Mouse (Mus musculus): ENCODE results near the gene Rpp25. TPM values are rescaled to one million over a fixed set of nuclear protein-coding genes. Genes with fewer than 3 reads are reported as not detected.

Gene Rpp25
- polyA plus RNA-seq, 1 experiment from 2014 or later: 26.5 TPM

GRCm38 (mm10) chr9:57525516-57525915, 21.7 kb downstream of the Rpp25 start:
- no peaks in the 10 kb centered on the region for H3K36me3 ChIP-seq (ENCODE audit: control insufficient read depth, insufficient read depth, low read length)
- no peaks in the 10 kb centered on the region for H3K27me3 ChIP-seq (ENCODE audit: control insufficient read depth, insufficient read depth, low read length)
- no peak for DNase-seq (ENCODE audit: low spot score)
- H3K4me1 ChIP-seq (replicated peaks; ENCODE audit: control insufficient read depth, insufficient read depth): 0 out of 2 replicates have a peak, but pooled peaks cover 2% of the 10 kb centered on the region
- 62% methylated on average over 2 of the region's 2 CpGs for WGBS
- H3K27ac ChIP-seq (replicated peaks): no peak overlapping the region
- no peak overlapping the region for H3K4me2 ChIP-seq (replicated peaks; ENCODE audit: low read depth)
- ATAC-seq (ENCODE audit: low FRiP score, low TSS enrichment): no peak
- H3K9ac ChIP-seq (ENCODE audit: low read length): no peak overlapping the region
- H3K4me3 ChIP-seq (ENCODE audit: low read depth, low read length): no peak overlapping the region
- TF ChIP-seq CTCF (IDR thresholded peaks at IDR 0.05; ENCODE audit: low read depth) (no peak), EP300 (optimal IDR thresholded peaks at IDR 0.05) (no peak)
- H3K9me3 ChIP-seq (ENCODE audit: control insufficient read depth, low read length): no peaks in the 10 kb centered on the region

- ATAC-seq (ENCODE audit: low FRiP score, low TSS enrichment) (no peak), DNase-seq (ENCODE audit: low spot score) (no peak)
These were observed 22.6 kb downstream of the Rpp25 start for GRCm38 (mm10) chr9:57526435-57526834.

GRCm38 (mm10) chr9:57531946-57532345, 28.1 kb downstream of the Rpp25 start:
- Histone ChIP-seq H3K4me3 (ENCODE audit: low read depth, low read length) (no peak overlapping the region), H3K36me3 (ENCODE audit: control insufficient read depth, insufficient read depth, low read length) (peaks cover 14% of the 10 kb centered on the region), H3K27ac (replicated peaks) (no peak overlapping the region), H3K27me3 (ENCODE audit: control insufficient read depth, insufficient read depth, low read length) (no peaks in the 10 kb centered on the region), H3K4me1 (replicated peaks; ENCODE audit: control insufficient read depth, insufficient read depth) (no peaks in the 10 kb centered on the region), H3K4me2 (replicated peaks; ENCODE audit: low read depth) (no peak overlapping the region), H3K9me3 (ENCODE audit: control insufficient read depth, low read length) (no peaks in the 10 kb centered on the region), H3K9ac (ENCODE audit: low read length) (no peak overlapping the region)
- ATAC-seq (ENCODE audit: low FRiP score, low TSS enrichment) (no peak), DNase-seq (ENCODE audit: low spot score) (no peak)
- 58% methylated on average over 1 of the region's 1 CpGs for WGBS
- TF ChIP-seq CTCF (IDR thresholded peaks at IDR 0.05; ENCODE audit: low read depth) (no peak), EP300 (optimal IDR thresholded peaks at IDR 0.05) (no peak)

More at GRCm38 (mm10) chr9:57526435-57526834, 22.6 kb downstream of the Rpp25 start:
- Histone ChIP-seq H3K36me3 (ENCODE audit: control insufficient read depth, insufficient read depth, low read length) (0 out of 2 replicates have a peak, but pooled peaks cover 3% of the 10 kb centered on the region), H3K27ac (replicated peaks) (0 out of 2 replicates have a peak overlapping the region, but pooled peaks have one; percentile 9), H3K4me2 (replicated peaks; ENCODE audit: low read depth) (no peak overlapping the region), H3K4me3 (ENCODE audit: low read depth, low read length) (no peak overlapping the region), H3K9me3 (ENCODE audit: control insufficient read depth, low read length) (no peaks in the 10 kb centered on the region), H3K4me1 (replicated peaks; ENCODE audit: control insufficient read depth, insufficient read depth) (0 out of 2 replicates have a peak, but pooled peaks cover 2% of the 10 kb centered on the region), H3K27me3 (ENCODE audit: control insufficient read depth, insufficient read depth, low read length) (no peaks in the 10 kb centered on the region), H3K9ac (ENCODE audit: low read length) (no peak overlapping the region)
- TF ChIP-seq EP300 (optimal IDR thresholded peaks at IDR 0.05): no peak
- TF ChIP-seq CTCF (IDR thresholded peaks at IDR 0.05; ENCODE audit: low read depth): no peak

GRCm38 (mm10) chr9:57536362-57536761, 32.5 kb downstream of the Rpp25 start:
- Histone ChIP-seq H3K4me1 (replicated peaks; ENCODE audit: control insufficient read depth, insufficient read depth) (no peaks in the 10 kb centered on the region; the same call in 1 of the 2 replicates), H3K27me3 (ENCODE audit: control insufficient read depth, insufficient read depth, low read length) (no peaks in the 10 kb centered on the region), H3K9me3 (ENCODE audit: control insufficient read depth, low read length) (no peaks in the 10 kb centered on the region), H3K27ac (replicated peaks) (no peak overlapping the region), H3K4me3 (ENCODE audit: low read depth, low read length) (no peak overlapping the region), H3K9ac (ENCODE audit: low read length) (no peak overlapping the region), H3K4me2 (replicated peaks; ENCODE audit: low read depth) (no peak overlapping the region), H3K36me3 (ENCODE audit: control insufficient read depth, insufficient read depth, low read length) (peaks cover 17% of the 10 kb centered on the region)
- DNase-seq (ENCODE audit: low spot score) (no peak), ATAC-seq (ENCODE audit: low FRiP score, low TSS enrichment) (no peak)
- WGBS: 87% methylated on average over 5 of the region's 5 CpGs
- TF ChIP-seq EP300 (optimal IDR thresholded peaks at IDR 0.05): no peak
- TF ChIP-seq CTCF (IDR thresholded peaks at IDR 0.05; ENCODE audit: low read depth): no peak

- no peaks in the 10 kb centered on the region for H3K9me3 ChIP-seq (ENCODE audit: control insufficient read depth, low read length)
- H3K9ac ChIP-seq (ENCODE audit: low read length): peak within 1 kb of the TSS; percentile 82
- WGBS: 2% methylated on average over 45 of the region's 45 CpGs
- peak within 1 kb of the TSS; percentile 79 for H3K27ac ChIP-seq (replicated peaks)
- DNase-seq (ENCODE audit: low spot score): peak; percentile 93
- peaks cover 17% of the 10 kb centered on the region for H3K36me3 ChIP-seq (ENCODE audit: control insufficient read depth, insufficient read depth, low read length)
- H3K27me3 ChIP-seq (ENCODE audit: control insufficient read depth, insufficient read depth, low read length): no peaks in the 10 kb centered on the region
- ATAC-seq (ENCODE audit: low FRiP score, low TSS enrichment): peak; percentile 92
- TF ChIP-seq CTCF (IDR thresholded peaks at IDR 0.05; ENCODE audit: low read depth): no peak
- TF ChIP-seq EP300 (optimal IDR thresholded peaks at IDR 0.05): no peak
- no peaks in the 10 kb centered on the region; the same call in 1 of the 2 replicates for H3K4me1 ChIP-seq (replicated peaks; ENCODE audit: control insufficient read depth, insufficient read depth)
- peak within 1 kb of the TSS; percentile 86 for H3K4me3 ChIP-seq (ENCODE audit: low read depth, low read length)
- peak within 1 kb of the TSS; percentile 86 for H3K4me2 ChIP-seq (replicated peaks; ENCODE audit: low read depth)
These were observed 33.4 kb downstream of the Rpp25 start, which contains the start of gene Fam219b for GRCm38 (mm10) chr9:57537044-57537727. Gene Fam219b, plus strand, starts transcription at chr9:57537528.

- under 1% methylated on average over 23 of the region's 24 CpGs for WGBS
- H3K36me3 ChIP-seq (ENCODE audit: control insufficient read depth, insufficient read depth, low read length): peaks cover 12% of the 10 kb centered on the region; the same call in 1 of the 2 replicates
- ATAC-seq (ENCODE audit: low FRiP score, low TSS enrichment) (no peak; the same call in 1 of the 2 replicates), DNase-seq (ENCODE audit: low spot score) (no peak)
- no peaks in the 10 kb centered on the region for H3K27me3 ChIP-seq (ENCODE audit: control insufficient read depth, insufficient read depth, low read length)
- no peaks in the 10 kb centered on the region; the same call in 1 of the 2 replicates for H3K4me1 ChIP-seq (replicated peaks; ENCODE audit: control insufficient read depth, insufficient read depth)
- H3K9me3 ChIP-seq (ENCODE audit: control insufficient read depth, low read length): no peaks in the 10 kb centered on the region
- TF ChIP-seq EP300 (optimal IDR thresholded peaks at IDR 0.05) (no peak), CTCF (IDR thresholded peaks at IDR 0.05; ENCODE audit: low read depth) (no peak)
- peak overlapping the region; percentile 86 for H3K4me3 ChIP-seq (ENCODE audit: low read depth, low read length)
- H3K4me2 ChIP-seq (replicated peaks; ENCODE audit: low read depth): peak overlapping the region; percentile 86
- peak overlapping the region; percentile 82 for H3K9ac ChIP-seq (ENCODE audit: low read length)
- peak overlapping the region; percentile 79 for H3K27ac ChIP-seq (replicated peaks)
These were observed 33.9 kb downstream of the Rpp25 start for GRCm38 (mm10) chr9:57537728-57538181.
